Mouse (Mus musculus): ENCODE measurements around the gene Vps4b. TPM values are rescaled to one million over a fixed set of nuclear protein-coding genes. Genes with fewer than 3 reads are reported as not detected.

The Vps4b gene
- polyA plus RNA-seq, 1 experiment from 2014 or later = 81.9 TPM

DNA sequence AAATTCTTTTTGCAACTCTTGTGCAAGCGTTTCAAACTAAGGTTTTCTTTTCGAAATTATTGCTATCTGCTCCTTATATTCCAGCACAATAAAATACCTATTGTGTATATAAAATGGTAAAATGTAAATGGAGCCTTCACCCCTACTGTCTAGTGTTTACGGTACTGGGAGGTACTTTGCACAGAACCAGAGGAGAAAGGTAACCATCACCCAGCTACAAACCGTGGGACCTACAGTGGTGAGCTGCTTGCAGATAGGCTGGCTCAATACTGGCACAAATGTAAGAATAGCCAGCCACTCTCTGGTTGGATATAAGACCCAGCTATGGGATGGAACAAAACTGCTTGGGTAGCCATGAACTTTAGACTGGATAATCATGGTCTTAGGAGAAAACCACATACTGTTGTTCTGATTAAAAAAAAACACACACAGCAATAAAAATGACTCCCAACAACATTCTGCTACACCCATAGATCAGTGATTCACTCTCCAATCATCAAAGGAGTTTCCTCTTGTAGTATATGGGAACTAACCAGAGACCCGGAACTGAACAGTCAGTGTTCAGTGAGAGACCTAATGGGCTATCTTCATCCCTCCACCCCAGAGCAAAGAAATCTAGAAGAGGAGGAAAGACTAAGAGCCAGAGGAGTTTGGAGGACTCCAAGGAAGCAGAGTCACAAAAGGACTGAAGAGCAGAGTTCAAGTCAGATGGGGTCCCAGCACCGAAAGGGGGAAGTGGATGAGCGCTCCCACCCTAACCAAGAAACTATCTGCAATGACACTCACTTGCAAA is 655 bp upstream of the Vps4b start:
- Histone ChIP-seq H3K4me3 (ENCODE audit: low read length) (peak overlapping the region; percentile 78), H3K27me3 (ENCODE audit: control insufficient read depth, insufficient read depth, low read length) (no peaks in the 10 kb centered on the region), H3K9ac (ENCODE audit: low read depth, low read length) (peak overlapping the region; percentile 96; the same call in 1 of the 2 replicates), H3K4me2 (replicated peaks; ENCODE audit: low read depth, low read length) (peak overlapping the region; percentile 46), H3K9me3 (ENCODE audit: control insufficient read depth, low read length) (no peaks in the 10 kb centered on the region), H3K36me3 (ENCODE audit: control insufficient read depth, insufficient read depth, low read length) (no peaks in the 10 kb centered on the region), H3K4me1 (ENCODE audit: control insufficient read depth, insufficient read depth, low read length) (peaks cover 14% of the 10 kb centered on the region), H3K27ac (ENCODE audit: low read depth, low read length) (no peak overlapping the region)
- peak; percentile 37; the same call in 1 of the 2 replicates for ATAC-seq (ENCODE audit: low FRiP score, low TSS enrichment)
- 64% methylated on average over 7 of the region's 7 CpGs for WGBS

DNA sequence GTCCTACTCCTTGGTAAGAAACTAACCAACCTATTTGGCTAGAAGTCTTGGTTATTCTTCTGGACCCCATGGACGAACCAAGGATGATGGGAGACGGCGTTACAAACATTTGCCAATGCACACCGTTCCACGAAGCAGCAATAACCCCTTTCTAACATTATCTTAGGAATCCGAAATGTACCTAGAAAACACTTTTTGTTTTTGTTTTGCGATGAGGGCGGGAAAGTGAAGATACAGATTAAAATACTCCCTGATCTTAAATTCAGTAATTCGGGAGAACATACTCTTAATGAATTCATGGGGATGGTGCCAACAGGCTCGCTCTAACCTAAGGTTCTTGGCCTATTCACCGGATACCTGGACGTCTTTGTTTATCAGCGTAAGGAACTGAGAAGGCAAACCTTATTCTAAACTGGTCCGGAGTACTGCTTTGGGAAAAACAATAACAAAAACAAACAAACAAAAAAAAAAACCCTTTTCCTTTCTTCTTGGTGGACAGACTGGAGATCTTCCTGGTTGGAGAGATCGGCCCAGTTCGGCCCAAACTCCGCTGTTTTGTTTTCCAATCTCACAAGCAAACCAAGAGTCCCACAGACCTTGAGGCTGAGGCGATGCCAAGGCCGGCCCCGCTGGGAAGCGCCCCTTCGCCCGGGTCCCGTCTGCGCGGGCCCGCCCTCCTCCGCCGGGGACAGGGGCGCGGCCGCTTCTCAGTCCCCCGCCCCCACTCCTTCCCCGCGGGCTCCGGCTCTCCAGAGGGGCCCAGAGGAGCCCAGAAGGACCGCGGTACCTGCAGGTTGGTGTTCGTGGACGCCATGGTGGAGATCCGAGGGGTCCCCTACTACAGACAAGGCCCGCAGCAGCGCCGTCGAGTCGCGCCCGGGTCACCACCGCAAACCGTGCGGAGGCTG is 640 bp downstream of the Vps4b start:
- H3K27me3 ChIP-seq (ENCODE audit: control insufficient read depth, insufficient read depth, low read length) = no peaks in the 10 kb centered on the region
- H3K27ac ChIP-seq (ENCODE audit: low read depth, low read length) = peak overlapping the region; percentile 89
- peak overlapping the region; percentile 96 for H3K9ac ChIP-seq (ENCODE audit: low read depth, low read length)
- whole genome bisulfite sequencing = 2% methylated on average over 51 of the region's 51 CpGs
- peaks cover 14% of the 10 kb centered on the region for H3K4me1 ChIP-seq (ENCODE audit: control insufficient read depth, insufficient read depth, low read length)
- no peaks in the 10 kb centered on the region for H3K36me3 ChIP-seq (ENCODE audit: control insufficient read depth, insufficient read depth, low read length)
- H3K9me3 ChIP-seq (ENCODE audit: control insufficient read depth, low read length) = no peaks in the 10 kb centered on the region
- peak; percentile 90 for ATAC-seq (ENCODE audit: low FRiP score, low TSS enrichment)
- H3K4me3 ChIP-seq (ENCODE audit: low read length) = peak overlapping the region; percentile 78
- H3K4me2 ChIP-seq (replicated peaks; ENCODE audit: low read depth, low read length) = peak overlapping the region; percentile 71

DNA sequence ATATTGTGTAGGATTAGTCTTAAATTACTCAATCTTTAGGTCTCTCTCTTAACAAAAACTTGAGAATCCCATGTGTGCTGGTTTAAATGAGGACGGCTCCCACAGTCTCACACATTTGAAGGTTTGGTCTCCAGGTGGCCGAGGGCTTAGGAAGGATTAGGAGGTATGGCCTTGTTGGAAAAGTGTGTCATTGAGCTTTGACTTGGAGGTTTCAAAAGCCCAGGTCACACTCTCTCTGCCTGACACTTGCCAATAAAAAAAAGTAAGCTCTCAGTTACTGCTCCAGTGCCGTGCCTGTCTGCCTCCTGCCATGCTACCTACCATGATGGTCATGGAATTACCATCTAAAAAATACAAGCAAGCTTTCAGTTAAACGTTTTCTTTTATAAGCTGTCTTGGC is 21.6 kb downstream of the Vps4b start:
- no peak overlapping the region for H3K9ac ChIP-seq (ENCODE audit: low read depth, low read length)
- 92% methylated on average over 4 of the region's 4 CpGs for WGBS
- no peak overlapping the region for H3K4me2 ChIP-seq (replicated peaks; ENCODE audit: low read depth, low read length)
- no peak overlapping the region for H3K27ac ChIP-seq (ENCODE audit: low read depth, low read length)
- no peaks in the 10 kb centered on the region for H3K9me3 ChIP-seq (ENCODE audit: control insufficient read depth, low read length)
- H3K4me1 ChIP-seq (ENCODE audit: control insufficient read depth, insufficient read depth, low read length) = no peaks in the 10 kb centered on the region
- H3K36me3 ChIP-seq (ENCODE audit: control insufficient read depth, insufficient read depth, low read length) = peaks cover 76% of the 10 kb centered on the region
- ATAC-seq (ENCODE audit: low FRiP score, low TSS enrichment) = no peak
- H3K27me3 ChIP-seq (ENCODE audit: control insufficient read depth, insufficient read depth, low read length) = no peaks in the 10 kb centered on the region
- no peak overlapping the region for H3K4me3 ChIP-seq (ENCODE audit: low read length)

DNA sequence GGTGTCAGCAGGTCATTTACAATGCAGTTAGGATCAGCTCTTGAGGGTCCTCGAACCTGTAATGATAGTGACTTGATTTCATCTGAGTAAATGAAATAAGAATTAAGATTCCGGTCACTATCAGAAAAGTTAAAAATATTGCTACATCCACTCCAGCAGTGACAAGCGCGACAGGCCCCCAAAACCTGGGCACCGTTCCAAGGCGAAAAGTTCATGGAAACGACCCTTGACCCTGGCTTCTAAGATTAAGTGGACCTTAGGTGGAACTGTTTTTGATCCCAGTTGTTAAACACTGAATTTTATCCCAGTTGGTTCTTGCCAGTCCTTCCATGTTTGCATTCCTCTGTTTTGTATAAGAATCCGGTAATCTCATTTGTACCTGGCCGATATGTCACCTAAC is 22.4 kb downstream of the Vps4b start:
- no peak overlapping the region for H3K27ac ChIP-seq (ENCODE audit: low read depth, low read length)
- H3K4me2 ChIP-seq (replicated peaks; ENCODE audit: low read depth, low read length) = no peak overlapping the region
- H3K9me3 ChIP-seq (ENCODE audit: control insufficient read depth, low read length) = no peaks in the 10 kb centered on the region
- no peak for ATAC-seq (ENCODE audit: low FRiP score, low TSS enrichment)
- H3K4me3 ChIP-seq (ENCODE audit: low read length) = no peak overlapping the region
- H3K27me3 ChIP-seq (ENCODE audit: control insufficient read depth, insufficient read depth, low read length) = no peaks in the 10 kb centered on the region
- no peak overlapping the region for H3K9ac ChIP-seq (ENCODE audit: low read depth, low read length)
- H3K4me1 ChIP-seq (ENCODE audit: control insufficient read depth, insufficient read depth, low read length) = no peaks in the 10 kb centered on the region
- 88% methylated on average over 9 of the region's 9 CpGs for WGBS
- peaks cover 72% of the 10 kb centered on the region for H3K36me3 ChIP-seq (ENCODE audit: control insufficient read depth, insufficient read depth, low read length)

DNA sequence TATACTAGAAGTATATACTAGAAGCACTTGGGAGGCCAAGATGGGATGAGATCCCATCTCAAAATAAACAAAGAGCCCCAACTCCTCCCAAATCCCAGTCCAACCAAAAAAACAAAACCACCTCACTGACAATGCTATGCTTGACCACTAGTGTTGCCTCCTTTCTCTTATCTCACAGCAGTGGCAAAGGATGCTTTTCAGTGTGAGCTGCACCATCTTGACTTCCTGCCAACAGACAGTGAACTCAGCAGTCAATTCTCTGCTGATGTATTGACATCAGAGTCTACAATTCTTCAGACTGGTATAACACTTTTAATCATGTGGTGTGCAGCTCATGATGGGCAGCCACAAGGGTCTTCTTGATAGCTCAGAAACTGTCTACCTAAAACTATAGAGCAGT is 27.8 kb downstream of the Vps4b start:
- ATAC-seq (ENCODE audit: low FRiP score, low TSS enrichment) = no peak
- Histone ChIP-seq H3K4me2 (replicated peaks; ENCODE audit: low read depth, low read length) (no peak overlapping the region), H3K4me1 (ENCODE audit: control insufficient read depth, insufficient read depth, low read length) (no peaks in the 10 kb centered on the region), H3K9me3 (ENCODE audit: control insufficient read depth, low read length) (no peaks in the 10 kb centered on the region), H3K27ac (ENCODE audit: low read depth, low read length) (no peak overlapping the region), H3K4me3 (ENCODE audit: low read length) (no peak overlapping the region), H3K36me3 (ENCODE audit: control insufficient read depth, insufficient read depth, low read length) (peaks cover 47% of the 10 kb centered on the region), H3K9ac (ENCODE audit: low read depth, low read length) (no peak overlapping the region), H3K27me3 (ENCODE audit: control insufficient read depth, insufficient read depth, low read length) (no peaks in the 10 kb centered on the region)

DNA sequence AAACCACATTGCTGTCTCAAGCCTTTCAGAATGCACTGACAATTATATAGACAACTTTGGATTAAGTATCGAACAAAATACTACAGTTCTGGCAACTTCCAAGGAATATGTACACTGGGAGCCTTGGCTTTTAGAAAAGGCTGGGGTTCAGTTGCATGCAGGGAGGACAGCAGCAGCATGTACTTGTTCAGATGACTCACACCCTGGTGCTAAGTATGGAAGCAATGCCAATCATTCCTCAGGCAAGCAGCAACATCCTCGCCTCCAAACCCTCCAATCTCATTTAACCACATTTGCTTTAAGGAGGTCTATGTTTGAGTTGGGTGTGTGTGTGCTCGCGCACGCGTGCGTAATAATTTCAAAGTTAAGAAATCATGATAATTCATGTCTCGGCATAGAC is 30.8 kb downstream of the Vps4b start:
- no peaks in the 10 kb centered on the region for H3K9me3 ChIP-seq (ENCODE audit: control insufficient read depth, low read length)
- H3K9ac ChIP-seq (ENCODE audit: low read depth, low read length) = no peak overlapping the region
- H3K4me2 ChIP-seq (replicated peaks; ENCODE audit: low read depth, low read length) = no peak overlapping the region
- H3K4me3 ChIP-seq (ENCODE audit: low read length) = no peak overlapping the region
- 97% methylated on average over 8 of the region's 8 CpGs for WGBS
- H3K27ac ChIP-seq (ENCODE audit: low read depth, low read length) = no peak overlapping the region
- H3K4me1 ChIP-seq (ENCODE audit: control insufficient read depth, insufficient read depth, low read length) = no peaks in the 10 kb centered on the region
- no peaks in the 10 kb centered on the region for H3K27me3 ChIP-seq (ENCODE audit: control insufficient read depth, insufficient read depth, low read length)
- peaks cover 27% of the 10 kb centered on the region for H3K36me3 ChIP-seq (ENCODE audit: control insufficient read depth, insufficient read depth, low read length)
- ATAC-seq (ENCODE audit: low FRiP score, low TSS enrichment) = no peak

DNA sequence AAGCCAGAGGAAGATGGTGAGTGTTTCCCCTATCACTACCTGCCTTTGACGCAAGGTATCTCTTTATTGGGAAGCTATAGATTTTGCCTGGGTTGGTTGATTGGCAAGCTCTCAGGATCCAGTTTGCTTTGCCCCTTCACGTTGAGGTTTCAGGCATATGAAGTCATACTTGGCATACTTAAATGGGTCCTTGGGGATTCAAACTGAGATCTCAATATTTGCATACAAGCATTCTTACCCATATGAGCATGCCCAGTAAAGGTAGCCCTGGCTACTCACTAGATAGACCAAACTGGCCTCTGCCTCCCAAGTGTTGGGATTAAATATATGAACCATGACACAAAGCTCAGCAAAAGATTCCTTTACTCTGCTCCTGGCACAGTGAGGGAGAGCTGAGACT is 31.7 kb downstream of the Vps4b start:
- WGBS = 87% methylated on average over 2 of the region's 2 CpGs
- no peaks in the 10 kb centered on the region for H3K4me1 ChIP-seq (ENCODE audit: control insufficient read depth, insufficient read depth, low read length)
- no peak overlapping the region for H3K4me2 ChIP-seq (replicated peaks; ENCODE audit: low read depth, low read length)
- no peaks in the 10 kb centered on the region for H3K27me3 ChIP-seq (ENCODE audit: control insufficient read depth, insufficient read depth, low read length)
- no peak overlapping the region for H3K4me3 ChIP-seq (ENCODE audit: low read length)
- no peak overlapping the region for H3K27ac ChIP-seq (ENCODE audit: low read depth, low read length)
- peaks cover 20% of the 10 kb centered on the region for H3K36me3 ChIP-seq (ENCODE audit: control insufficient read depth, insufficient read depth, low read length)
- ATAC-seq (ENCODE audit: low FRiP score, low TSS enrichment) = no peak
- no peak overlapping the region for H3K9ac ChIP-seq (ENCODE audit: low read depth, low read length)
- H3K9me3 ChIP-seq (ENCODE audit: control insufficient read depth, low read length) = no peaks in the 10 kb centered on the region

DNA sequence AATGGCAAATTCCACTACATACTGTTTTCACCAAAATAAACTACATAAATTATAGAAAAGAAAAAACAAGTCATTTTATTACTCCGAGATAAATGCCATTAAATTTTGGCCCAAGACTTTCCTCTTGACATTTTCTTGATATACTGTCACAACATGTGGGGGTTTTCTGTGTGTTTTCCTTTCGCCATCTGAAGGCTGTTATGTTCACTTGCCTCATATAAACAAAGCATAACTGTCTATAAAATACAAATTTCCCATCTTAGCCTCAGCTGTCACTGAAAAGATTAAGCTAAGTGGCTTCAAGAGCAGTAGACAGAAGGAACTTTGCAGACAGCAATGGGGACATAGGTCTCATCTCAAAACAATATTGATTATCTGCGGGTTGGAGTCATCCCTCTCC is 32.2 kb downstream of the Vps4b start:
- no peak overlapping the region for H3K9ac ChIP-seq (ENCODE audit: low read depth, low read length)
- ATAC-seq (ENCODE audit: low FRiP score, low TSS enrichment) = no peak
- no peaks in the 10 kb centered on the region for H3K27me3 ChIP-seq (ENCODE audit: control insufficient read depth, insufficient read depth, low read length)
- WGBS = 76% methylated on average over 3 of the region's 3 CpGs
- no peak overlapping the region for H3K27ac ChIP-seq (ENCODE audit: low read depth, low read length)
- no peak overlapping the region for H3K4me2 ChIP-seq (replicated peaks; ENCODE audit: low read depth, low read length)
- no peak overlapping the region for H3K4me3 ChIP-seq (ENCODE audit: low read length)
- no peaks in the 10 kb centered on the region for H3K4me1 ChIP-seq (ENCODE audit: control insufficient read depth, insufficient read depth, low read length)
- H3K9me3 ChIP-seq (ENCODE audit: control insufficient read depth, low read length) = no peaks in the 10 kb centered on the region
- H3K36me3 ChIP-seq (ENCODE audit: control insufficient read depth, insufficient read depth, low read length) = peaks cover 19% of the 10 kb centered on the region

DNA sequence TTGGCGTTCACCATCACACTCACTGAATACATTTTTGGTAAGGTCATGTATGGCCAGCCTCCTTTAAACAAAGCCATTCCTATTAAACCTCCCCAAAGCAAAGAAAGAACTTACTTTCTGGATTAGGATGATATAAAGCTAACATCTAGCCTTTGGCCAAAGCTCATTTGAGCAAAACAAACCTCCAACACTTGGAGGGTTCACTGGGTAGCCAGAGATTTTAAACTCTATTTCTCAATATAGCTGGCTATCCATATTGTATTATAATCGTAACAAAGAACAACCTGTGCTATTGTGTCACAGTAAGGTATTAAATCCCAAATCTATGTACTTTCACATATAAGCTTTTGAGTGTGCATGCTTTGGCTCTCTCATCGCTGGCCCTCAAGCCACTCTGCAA is 35.8 kb downstream of the Vps4b start:
- no peaks in the 10 kb centered on the region; the same call in 1 of the 2 replicates for H3K36me3 ChIP-seq (ENCODE audit: control insufficient read depth, insufficient read depth, low read length)
- H3K4me2 ChIP-seq (replicated peaks; ENCODE audit: low read depth, low read length) = no peak overlapping the region
- no peaks in the 10 kb centered on the region for H3K9me3 ChIP-seq (ENCODE audit: control insufficient read depth, low read length)
- H3K27me3 ChIP-seq (ENCODE audit: control insufficient read depth, insufficient read depth, low read length) = no peaks in the 10 kb centered on the region
- H3K4me3 ChIP-seq (ENCODE audit: low read length) = no peak overlapping the region
- no peak overlapping the region for H3K9ac ChIP-seq (ENCODE audit: low read depth, low read length)
- H3K4me1 ChIP-seq (ENCODE audit: control insufficient read depth, insufficient read depth, low read length) = 0 out of 2 replicates have a peak, but pooled peaks cover 3% of the 10 kb centered on the region
- 88% methylated on average over 3 of the region's 3 CpGs for WGBS
- no peak for ATAC-seq (ENCODE audit: low FRiP score, low TSS enrichment)
- no peak overlapping the region for H3K27ac ChIP-seq (ENCODE audit: low read depth, low read length)
